Mouse (Mus musculus) heart, postnatal 0 days (tissue): ENCODE results near the gene Hnrnpu. TPM values are rescaled to one million over a fixed set of nuclear protein-coding genes. Genes with fewer than 3 reads are reported as not detected.
"Not testable (repeated sequence)": the region's sequence is repeated elsewhere in the genome, so short reads cannot be mapped to it uniquely, and the experiment has no call there.

ENCODE experiments used
- ATAC-seq: fragments of 200-750 bp; cut with Nextera tagmentation; 2 replicates; pipeline ENCODE4 v1.8.0; 2017; ENCODE audit warnings: low read depth, moderate number of reproducible peaks, moderate library complexity; ENCODE audit not compliant: insufficient read depth
- DNase-seq: peaks from one replicate; pipeline ENCODE4 v3.0.0-alpha.2; 2016; ENCODE audit warnings: low spot score
- H3K27ac ChIP-seq: fragments of 300-500 bp; sonication (generic); 2 replicates; pipeline ENCODE4 v1.5.1; 2014; ENCODE audit warnings: low read depth, mild to moderate bottlenecking
- H3K27me3 ChIP-seq: fragments of 300-500 bp; sonication (generic); 2 replicates; pipeline ENCODE4 v1.6.1; 2014; ENCODE audit warnings: low read length, mixed read lengths; ENCODE audit not compliant: control insufficient read depth, insufficient read depth
- H3K36me3 ChIP-seq: fragments of 300-500 bp; sonication (generic); replicated peaks from 2 replicates; pipeline ENCODE4 v1.6.1; 2014; ENCODE audit warnings: low read length, mixed read lengths; ENCODE audit not compliant: control insufficient read depth, insufficient read depth
- H3K4me1 ChIP-seq: fragments of 300-500 bp; sonication (generic); 2 replicates; pipeline ENCODE4 v1.6.1; 2014; ENCODE audit warnings: antibody characterized with exemption; ENCODE audit not compliant: control insufficient read depth, insufficient read depth
- H3K4me2 ChIP-seq: fragments of 300-500 bp; sonication (generic); 2 replicates; pipeline ENCODE4 v1.6.1; 2014; ENCODE audit warnings: low read depth, mild to moderate bottlenecking, low read length, moderate library complexity
- H3K4me3 ChIP-seq: fragments of 300-500 bp; sonication (generic); 2 replicates; pipeline ENCODE4 v1.5.1; 2014; ENCODE audit warnings: low read depth, low read length
- H3K9ac ChIP-seq: fragments of 300-500 bp; sonication (generic); replicated peaks from 2 replicates; pipeline ENCODE4 v1.6.1; 2014; ENCODE audit warnings: low read depth, low read length, mixed read lengths
- H3K9me3 ChIP-seq: fragments of 300-500 bp; sonication (generic); replicated peaks from 2 replicates; pipeline ENCODE4 v1.6.1; 2016; ENCODE audit warnings: low read length; ENCODE audit not compliant: control insufficient read depth
- CTCF ChIP-seq: IDR thresholded peaks from 2 replicates; pipeline ENCODE4 v1.5.1; 2016; ENCODE audit warnings: antibody characterized with exemption, control low read depth, low read depth
- EP300 ChIP-seq: IDR thresholded peaks from 2 replicates; pipeline ENCODE4 v1.6.1; 2016; ENCODE audit warnings: antibody characterized with exemption, low read depth
- WGBS: fragments of 180-500 bp; shearing (Covaris S2); extraction: QIAGEN DNeasy Blood & Tissue Kit; methylation state at CpG from one replicate; pipeline ENCODE4 v1.1.7; 2014; 5-methylcytosine and 5-hydroxymethylcytosine counted together
- polyA plus RNA-seq: library from polyadenylated mRNA; unstranded; fragments of >200 nt; fragmentation: Nextera tagmentation; extraction: Ambion mirVana; gene quantifications from 2 replicates; pipeline ENCODE4 v1.2.1, GENCODE M21; 2015
- total RNA-seq: library from RNA; depleted of rRNA; stranded (reverse); fragments of >200 nt; gene quantifications from 2 replicates; pipeline ENCODE4 v1.2.3, GENCODE M21; 2014; ENCODE audit warnings: low replicate concordance

The Hnrnpu gene
- total and polyA plus RNA-seq, 2 experiments from 2014 or later: 62.2 to 107 TPM

DNA sequence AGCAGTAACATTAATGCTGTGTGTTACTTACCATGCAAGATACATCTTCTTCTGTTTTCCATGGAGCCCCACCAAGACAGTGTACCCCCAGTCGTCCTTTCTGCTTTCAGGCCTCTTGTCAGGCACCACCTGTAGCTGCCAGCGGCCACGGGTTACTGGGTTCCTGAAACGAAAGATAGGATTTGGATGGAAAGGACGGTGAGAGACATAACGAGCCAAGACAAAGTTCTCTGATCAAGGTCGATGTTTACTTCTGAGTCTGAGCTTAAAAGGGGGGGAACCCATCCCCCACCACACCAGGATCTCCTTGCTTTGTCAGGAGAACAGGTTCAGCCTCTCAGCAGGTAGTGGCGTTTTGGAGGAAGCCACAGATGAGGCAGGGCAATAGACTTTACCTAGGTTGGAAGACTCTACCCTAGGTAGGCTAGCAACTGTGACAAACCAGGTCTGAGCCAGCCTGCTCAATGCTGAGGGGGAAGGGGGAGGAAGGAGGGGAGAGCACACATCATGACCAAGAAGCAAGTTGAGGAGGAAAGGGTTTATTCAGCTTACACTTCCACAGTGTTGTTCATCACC is 49.9 kb downstream of the Hnrnpu start:
- no peak for DNase-seq
- TF ChIP-seq CTCF: no peak
- no peak for TF ChIP-seq EP300
- H3K27me3 ChIP-seq: no peaks in the 10 kb centered on the region
- no peak overlapping the region for H3K4me3 ChIP-seq
- WGBS: 56% methylated on average over 8 of the region's 8 CpGs
- H3K4me2 ChIP-seq: no peak overlapping the region
- no peaks in the 10 kb centered on the region for H3K9me3 ChIP-seq
- H3K27ac ChIP-seq: no peak overlapping the region
- no peaks in the 10 kb centered on the region for H3K36me3 ChIP-seq
- no peak overlapping the region for H3K9ac ChIP-seq
- ATAC-seq: no peak
- H3K4me1 ChIP-seq: no peaks in the 10 kb centered on the region

GRCm38 (mm10) chr1:178283946-178284720 is 53.5 kb downstream of the Hnrnpu start:
- 64% methylated on average over 2 of the region's 2 CpGs for WGBS
- Histone ChIP-seq H3K36me3 (no peaks in the 10 kb centered on the region), H3K4me3 (no peak overlapping the region), H3K27me3 (no peaks in the 10 kb centered on the region), H3K4me1 (no peaks in the 10 kb centered on the region), H3K9me3 (no peaks in the 10 kb centered on the region), H3K27ac (no peak overlapping the region), H3K9ac (no peak overlapping the region), H3K4me2 (no peak overlapping the region)
- no peak for ATAC-seq
- TF ChIP-seq CTCF: no peak
- no peak for TF ChIP-seq EP300
- DNase-seq: no peak

- H3K4me2 ChIP-seq, DNase-seq, H3K9me3 ChIP-seq, ATAC-seq, H3K27ac ChIP-seq, H3K4me1 ChIP-seq, H3K4me3 ChIP-seq, H3K36me3 ChIP-seq, H3K27me3 ChIP-seq, H3K9ac ChIP-seq: not testable (repeated sequence)
- WGBS: 92% methylated on average over 3 of the region's 3 CpGs
These were observed 54.3 kb downstream of the Hnrnpu start for GRCm38 (mm10) chr1:178283314-178283713.

DNA sequence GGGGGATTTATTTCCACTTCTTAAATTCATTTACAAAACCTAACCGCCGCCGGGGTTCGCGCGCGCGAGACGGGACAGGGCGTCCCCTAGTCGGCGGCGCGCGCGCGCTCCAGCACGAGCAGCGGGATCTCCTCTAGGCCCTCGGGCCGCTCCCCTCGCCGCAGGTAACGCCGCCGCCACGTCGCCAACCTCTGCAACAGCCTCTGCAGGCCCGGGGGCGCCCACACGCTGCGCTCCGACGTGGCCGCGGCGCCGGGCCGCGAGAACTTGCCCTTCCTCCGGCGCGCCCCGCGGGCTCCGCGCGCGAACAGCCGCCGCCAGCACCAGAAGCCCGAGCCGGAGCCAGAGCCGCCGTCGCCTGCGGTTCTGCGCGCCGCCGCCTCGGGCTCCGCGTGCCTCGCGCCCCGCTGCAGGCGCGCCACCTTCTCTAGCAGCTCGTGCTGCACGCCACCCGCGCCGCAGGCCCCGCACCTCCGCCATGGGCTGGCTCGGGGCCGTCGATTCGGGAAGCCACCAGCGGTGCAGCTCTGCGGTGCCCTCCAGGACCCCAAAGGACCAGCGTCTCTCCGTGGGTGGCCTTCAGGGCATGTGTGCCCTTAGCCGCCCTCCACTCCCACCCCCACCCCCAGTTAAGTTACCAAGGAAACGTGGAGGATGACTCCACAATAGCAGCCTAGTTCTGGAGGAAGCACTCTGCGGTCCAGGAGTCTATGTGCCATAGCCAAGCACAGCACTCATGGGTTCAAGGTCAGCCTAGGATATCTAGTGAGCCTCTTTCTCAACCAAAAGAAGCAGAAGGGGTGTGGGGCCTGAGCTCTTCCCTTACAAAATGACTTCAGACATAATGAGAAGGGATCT is 61.3 kb downstream of the Hnrnpu start:
- H3K4me2 ChIP-seq: peak overlapping the region; percentile 76
- peak overlapping the region; percentile 77 for H3K4me3 ChIP-seq
- H3K27me3 ChIP-seq: no peaks in the 10 kb centered on the region
- WGBS: 1% methylated on average over 72 of the region's 87 CpGs
- no peaks in the 10 kb centered on the region for H3K36me3 ChIP-seq
- H3K27ac ChIP-seq: peak overlapping the region; percentile 58
- TF ChIP-seq EP300 (no peak), CTCF (no peak)
- no peaks in the 10 kb centered on the region for H3K9me3 ChIP-seq
- DNase-seq (peak; percentile 59), ATAC-seq (peak; percentile 81)
- peak overlapping the region; percentile 86 for H3K9ac ChIP-seq
- no peaks in the 10 kb centered on the region for H3K4me1 ChIP-seq

DNA sequence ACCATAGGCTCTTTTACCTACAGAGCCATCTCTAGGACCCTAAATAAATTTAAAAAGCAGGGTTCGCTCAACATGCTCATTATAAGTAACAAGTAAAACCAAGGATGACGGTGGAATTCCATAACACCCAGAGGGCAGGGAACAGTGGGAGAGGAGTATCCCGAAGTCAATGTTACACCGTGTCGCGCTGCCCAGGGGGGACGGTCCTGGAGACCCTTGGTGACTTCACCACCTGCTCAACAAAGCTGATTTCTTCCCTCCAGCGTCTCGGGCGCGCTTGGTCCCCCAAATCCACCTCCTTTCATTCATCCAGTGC is 61.9 kb downstream of the Hnrnpu start:
- TF ChIP-seq EP300 (no peak), CTCF (no peak)
- DNase-seq (no peak), ATAC-seq (peak; percentile 43; the same call in 1 of the 2 replicates)
- H3K9me3 ChIP-seq: no peaks in the 10 kb centered on the region
- H3K4me2 ChIP-seq: peak overlapping the region; percentile 76
- H3K9ac ChIP-seq: peak overlapping the region; percentile 86
- no peaks in the 10 kb centered on the region for H3K36me3 ChIP-seq
- H3K27me3 ChIP-seq: no peaks in the 10 kb centered on the region
- peak overlapping the region; percentile 77 for H3K4me3 ChIP-seq
- H3K27ac ChIP-seq: no peak overlapping the region
- no peaks in the 10 kb centered on the region for H3K4me1 ChIP-seq
- WGBS: 9% methylated on average over 11 of the region's 11 CpGs
